8 mouse cellular contexts compared by ENCODE assay signal in the genomic region with DNA sequence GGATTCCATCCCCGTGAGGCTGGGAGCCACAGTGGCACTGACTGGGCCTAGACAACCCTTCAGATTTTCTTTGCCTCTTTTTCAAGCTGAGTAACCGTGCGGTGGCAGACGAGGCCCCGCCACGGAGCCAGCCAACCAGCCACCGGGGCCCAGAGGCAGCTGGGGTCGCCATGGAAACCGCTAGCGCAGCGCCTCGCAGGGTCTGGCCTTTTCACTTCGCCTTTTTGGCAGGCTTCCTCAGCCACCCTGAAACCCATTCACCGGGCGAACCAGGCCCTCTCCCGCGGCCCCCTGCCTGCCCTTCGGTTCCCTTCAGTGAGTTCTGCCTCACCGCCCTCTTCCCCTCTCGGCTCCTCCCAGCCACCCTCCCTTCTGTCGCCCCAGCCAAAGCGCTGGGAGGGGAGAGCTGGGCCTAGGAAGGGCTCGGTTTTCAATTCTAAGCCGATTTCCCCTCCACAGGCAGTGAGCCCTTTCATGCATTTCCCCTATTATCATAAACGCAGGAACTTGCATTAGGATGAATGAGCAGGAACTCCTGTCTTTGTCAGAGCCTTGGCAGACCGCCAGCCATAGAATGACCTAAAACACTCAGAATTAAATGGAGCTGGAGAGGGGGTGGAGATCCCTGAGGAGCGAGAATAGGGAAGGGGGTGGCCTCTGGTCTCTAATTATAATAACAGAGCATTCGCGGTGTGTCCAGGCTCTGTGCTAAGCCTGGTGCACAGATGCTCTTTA.
A peak's percentile ranks its signal among the peaks of the same experiment; 100 is the strongest.
DNase-seq lines count a peak whose midpoint lies in the region; ATAC-seq and TF ChIP-seq lines count a peak whose summit lies in the region.

No protein-coding gene starts in this region.

- intact Hi-C loops in heart, postnatal 25 days (cut with DNase I): loop anchor here (2.0 kb wide), 1 partner anchor 23 kb away; no protein-coding TSS in a partner anchor

- peak overlapping the region; percentile 37 for H3K4me2 ChIP-seq in forebrain, embryonic 15.5 days (replicated peaks)
- peak overlapping the region; percentile 57 for H3K4me2 ChIP-seq in lung, embryonic 14.5 days
- peak overlapping the region; percentile 50 for H3K4me2 ChIP-seq in neural tube, embryonic 15.5 days

- H3K27me3 ChIP-seq in forebrain, embryonic 15.5 days: no peaks in the 10 kb centered on the region
- no peaks in the 10 kb centered on the region for H3K27me3 ChIP-seq in lung, embryonic 14.5 days (ENCODE audit: insufficient read depth, low read length)
- no peaks in the 10 kb centered on the region for H3K27me3 ChIP-seq in neural tube, embryonic 15.5 days (replicated peaks)

- peak overlapping the region; percentile 15 for H3K4me3 ChIP-seq in forebrain, embryonic 15.5 days
- peak overlapping the region; percentile 39 for H3K4me3 ChIP-seq in layer of hippocampus, adult 2 months
- peak overlapping the region; percentile 20; the same call in 1 of the 2 replicates for H3K4me3 ChIP-seq in lung, embryonic 14.5 days (ENCODE audit: low read depth, low read length)
- H3K4me3 ChIP-seq in neural tube, embryonic 15.5 days (replicated peaks): peak overlapping the region; percentile 12; the same call in 1 of the 2 replicates

- H3K9me3 ChIP-seq in forebrain, embryonic 15.5 days: no peaks in the 10 kb centered on the region
- H3K9me3 ChIP-seq in lung, embryonic 14.5 days (ENCODE audit: low read depth, low read length): no peaks in the 10 kb centered on the region
- H3K9me3 ChIP-seq in neural tube, embryonic 15.5 days (replicated peaks): no peaks in the 10 kb centered on the region

- DNase-seq in ES-CJ7 (ENCODE audit: low read depth, low spot score): peak; percentile 98
- peak; percentile 83 for DNase-seq in cerebellum, adult 11-12 months
- DNase-seq in heart, postnatal 25 days (ENCODE audit: low spot score): peak; percentile 88
- peak; percentile 87 to 90 for DNase-seq in layer of hippocampus, adult 2 months (ENCODE audit: low spot score in 2 of 2)
- DNase-seq in lung, embryonic 14.5 days: peak; percentile 98
- peak; percentile 83 for DNase-seq in testis, postnatal 14 days (ENCODE audit: low spot score)

- peak overlapping the region; percentile 97 for H3K27ac ChIP-seq in forebrain, embryonic 15.5 days (replicated peaks)
- H3K27ac ChIP-seq in layer of hippocampus, adult 2 months: peak overlapping the region; percentile 92
- peak overlapping the region; percentile 99 for H3K27ac ChIP-seq in lung, embryonic 14.5 days (ENCODE audit: low read depth)
- peak overlapping the region; percentile 97 for H3K27ac ChIP-seq in neural tube, embryonic 15.5 days (replicated peaks)

- peak; percentile 94 for ATAC-seq in forebrain, embryonic 15.5 days (replicated peaks)
- ATAC-seq in lung, embryonic 14.5 days (ENCODE audit: insufficient read depth): peak; percentile 87
- peak; percentile 90 for ATAC-seq in neural tube, embryonic 15.5 days (ENCODE audit: low FRiP score)

- TF ChIP-seq CTCF in layer of hippocampus, adult 2 months (conservative IDR thresholded peaks at IDR 0.05): peak; percentile 49
- TF ChIP-seq CTCF in lung, embryonic 14.5 days (IDR thresholded peaks at IDR 0.05; ENCODE audit: low read depth): peak; percentile 17; the same call in 1 of the 2 replicates

- under 1% methylated on average over 28 of the region's 29 CpGs for WGBS in forebrain, embryonic 15.5 days
- WGBS in lung, embryonic 14.5 days: under 1% methylated on average over 29 of the region's 29 CpGs
- WGBS in neural tube, embryonic 15.5 days: under 1% methylated on average over 28 of the region's 29 CpGs

- no peaks in the 10 kb centered on the region for H3K36me3 ChIP-seq in forebrain, embryonic 15.5 days
- no peaks in the 10 kb centered on the region for H3K36me3 ChIP-seq in lung, embryonic 14.5 days (ENCODE audit: insufficient read depth)
- H3K36me3 ChIP-seq in neural tube, embryonic 15.5 days: no peaks in the 10 kb centered on the region

- peak overlapping the region; percentile 34 for H3K9ac ChIP-seq in forebrain, embryonic 15.5 days (replicated peaks)
- peak overlapping the region; percentile 28 for H3K9ac ChIP-seq in lung, embryonic 14.5 days
- H3K9ac ChIP-seq in neural tube, embryonic 15.5 days (replicated peaks): peak overlapping the region; percentile 24; the same call in 1 of the 2 replicates

- peaks cover 59% of the 10 kb centered on the region for H3K4me1 ChIP-seq in forebrain, embryonic 15.5 days
- H3K4me1 ChIP-seq in lung, embryonic 14.5 days (ENCODE audit: insufficient read depth): peaks cover 35% of the 10 kb centered on the region
- peaks cover 57% of the 10 kb centered on the region for H3K4me1 ChIP-seq in neural tube, embryonic 15.5 days

Comparison
In these comparisons a context has a peak if more than half of its experiments do, and no peak if none do; other contexts are left out.
1. Peak in every context shown above with its lines: DNase-seq, ATAC-seq, H3K4me3 ChIP-seq and H3K27ac ChIP-seq.